Mouse (Mus musculus) telencephalon, adult 2 months (tissue): ENCODE measurements around the gene Hdac11.

Experiments
- DNase-seq: peaks from one replicate; pipeline ENCODE4 v3.0.0-alpha.2; 2011; ENCODE audit warnings: low read depth, low spot score

Hdac11 gene

DNA sequence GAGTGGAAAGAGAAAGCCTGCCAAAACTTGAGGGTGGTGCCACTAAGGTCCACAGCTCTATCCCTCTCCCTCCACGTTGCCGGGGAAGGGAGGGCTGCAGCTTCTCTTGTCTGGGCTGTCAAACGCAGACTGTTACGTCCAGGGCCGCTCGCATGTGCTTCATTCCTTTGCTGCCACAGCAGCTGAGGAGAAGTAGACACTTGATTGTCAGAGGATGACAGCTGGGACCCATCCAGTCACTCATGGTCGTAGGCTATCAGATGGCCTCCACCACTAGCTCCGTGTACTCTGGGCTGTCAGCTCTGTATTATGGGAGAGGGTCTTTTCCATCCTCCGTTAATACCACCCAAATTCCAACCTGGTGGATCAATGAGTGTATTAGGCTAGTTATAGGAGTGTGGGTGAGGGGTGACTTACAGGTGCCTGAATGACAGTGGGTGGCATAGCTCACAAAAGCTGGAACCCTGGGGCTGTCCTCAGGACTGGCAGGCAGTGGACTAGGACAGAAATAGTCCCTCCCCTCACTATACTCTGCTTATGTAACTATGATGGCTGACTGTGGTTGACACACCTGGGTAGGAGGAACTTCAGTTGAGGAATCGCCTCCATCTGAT, 19.0 kb upstream of the Hdac11 start:
- DNase-seq = no peak

DNA sequence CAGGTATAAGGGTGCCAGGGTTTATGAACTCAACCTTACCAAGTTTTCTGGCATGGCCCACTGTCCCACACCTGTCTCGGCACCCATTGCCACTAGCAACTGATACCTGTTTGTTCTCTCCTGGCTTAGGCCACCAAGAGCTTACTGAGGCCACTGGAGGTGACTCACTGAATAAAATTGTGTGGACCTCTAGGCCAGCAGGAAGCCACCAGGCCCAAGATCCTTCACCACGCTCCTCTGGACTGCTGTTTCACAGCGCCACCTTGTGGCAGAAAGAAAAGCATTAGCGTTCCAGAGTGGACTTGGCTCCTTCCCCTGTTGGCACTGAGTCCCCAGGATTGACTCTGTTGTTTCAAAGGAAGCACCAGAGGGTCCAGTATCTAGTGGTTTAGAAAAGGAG, 16.6 kb upstream of the Hdac11 start:
- no peak for DNase-seq

DNA sequence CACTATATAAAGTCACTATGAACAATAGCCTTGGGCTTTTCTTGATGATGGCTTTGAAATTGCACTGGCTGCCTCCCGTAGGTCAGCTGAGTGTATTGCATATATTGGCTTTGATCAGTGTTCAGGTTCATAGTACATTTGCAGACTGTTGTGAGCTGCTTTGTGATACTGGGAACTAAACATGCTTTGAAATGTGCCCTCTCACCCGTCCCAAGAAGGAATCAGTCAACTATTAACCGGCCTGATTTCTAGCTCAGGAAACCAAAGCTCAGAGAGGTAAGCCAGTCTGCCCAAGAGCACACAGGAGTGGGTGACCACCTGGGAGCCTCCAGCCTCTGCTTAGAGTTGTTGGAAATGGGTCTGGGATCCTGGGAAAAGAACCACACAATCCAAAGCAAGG, 11.4 kb upstream of the Hdac11 start:
- no peak for DNase-seq

DNA sequence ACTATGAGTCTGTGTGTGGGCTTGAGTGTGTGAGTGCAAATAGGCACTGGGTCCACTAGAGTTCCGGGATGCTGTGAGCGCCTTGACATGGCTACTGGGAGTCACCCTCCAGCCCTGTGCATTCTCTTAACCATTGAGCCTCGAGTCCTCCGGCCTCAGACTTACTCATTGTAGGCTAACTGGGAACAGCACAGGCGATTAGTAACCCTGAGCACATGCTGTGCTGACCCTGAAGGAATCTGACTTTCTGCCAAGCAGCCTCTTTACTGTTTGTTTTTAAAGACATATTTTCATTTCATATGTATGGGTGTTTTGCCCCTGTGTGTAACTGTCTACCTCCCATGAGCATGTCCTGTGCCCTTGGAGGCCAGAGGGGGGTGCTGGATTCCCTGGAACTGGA, 10.9 kb upstream of the Hdac11 start:
- no peak for DNase-seq

DNA sequence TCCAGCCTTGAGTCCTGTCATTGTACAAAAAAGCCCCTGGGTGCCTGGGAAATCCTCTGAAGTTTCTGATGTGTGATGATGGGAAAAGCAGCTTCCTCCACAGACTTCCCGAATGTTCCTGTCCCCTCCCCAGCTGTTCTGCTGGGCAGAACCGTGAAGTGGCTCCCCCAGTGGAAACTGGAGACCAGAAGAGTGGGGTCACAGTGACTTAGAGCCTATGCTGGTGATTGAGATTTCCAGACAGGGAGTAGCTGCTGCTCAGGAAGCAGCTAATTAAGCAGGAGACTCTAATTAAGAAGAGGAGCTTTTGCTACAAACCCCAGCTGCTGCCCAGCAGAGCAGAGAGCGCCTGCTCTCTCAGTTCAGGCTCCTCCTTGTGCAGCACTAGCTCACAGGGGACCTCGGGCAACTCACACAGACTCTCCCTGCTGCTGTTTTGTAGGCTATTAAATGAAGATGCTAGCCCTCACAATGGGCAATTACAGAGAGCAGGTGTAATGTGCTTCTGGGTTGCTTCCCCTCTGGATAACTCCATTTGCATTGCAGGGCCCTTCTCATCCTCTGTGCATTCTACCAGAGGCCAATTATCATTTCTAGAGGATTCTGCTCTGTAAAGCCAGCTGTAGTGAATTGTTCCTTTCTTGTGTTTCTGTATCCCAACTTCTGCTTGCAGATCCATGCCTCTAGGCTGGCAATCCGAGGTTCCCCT, 9.9 kb upstream of the Hdac11 start:
- no peak for DNase-seq

DNA sequence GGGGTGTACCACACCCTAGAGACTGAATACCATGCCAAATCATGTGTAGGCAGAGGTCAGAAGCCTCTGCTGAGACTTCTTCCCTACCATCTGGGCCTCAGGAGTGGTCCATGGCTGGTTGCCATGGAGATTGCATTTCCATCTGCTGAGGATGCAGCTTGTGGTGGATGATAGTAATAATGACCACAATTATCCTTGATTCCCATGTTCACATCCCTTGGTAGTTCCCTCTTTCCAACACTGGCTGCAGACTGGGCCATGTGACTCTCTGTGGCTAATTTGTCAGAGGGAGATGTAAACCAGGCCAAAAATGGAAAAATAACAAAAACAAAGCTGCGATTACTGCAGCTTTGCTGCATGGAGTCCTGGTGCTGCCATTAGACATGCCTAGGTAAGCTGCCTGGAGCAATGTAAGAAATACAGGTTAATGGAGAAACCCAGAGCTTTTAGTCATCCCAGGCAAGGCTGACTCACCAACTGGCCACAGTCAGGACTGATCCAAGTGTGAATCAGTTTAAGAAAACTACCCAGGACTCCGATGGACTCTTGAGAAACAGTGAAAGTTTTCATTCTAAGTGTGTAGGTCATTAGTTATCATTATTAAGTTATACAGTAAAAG, 9.2 kb upstream of the Hdac11 start:
- DNase-seq = no peak

DNA sequence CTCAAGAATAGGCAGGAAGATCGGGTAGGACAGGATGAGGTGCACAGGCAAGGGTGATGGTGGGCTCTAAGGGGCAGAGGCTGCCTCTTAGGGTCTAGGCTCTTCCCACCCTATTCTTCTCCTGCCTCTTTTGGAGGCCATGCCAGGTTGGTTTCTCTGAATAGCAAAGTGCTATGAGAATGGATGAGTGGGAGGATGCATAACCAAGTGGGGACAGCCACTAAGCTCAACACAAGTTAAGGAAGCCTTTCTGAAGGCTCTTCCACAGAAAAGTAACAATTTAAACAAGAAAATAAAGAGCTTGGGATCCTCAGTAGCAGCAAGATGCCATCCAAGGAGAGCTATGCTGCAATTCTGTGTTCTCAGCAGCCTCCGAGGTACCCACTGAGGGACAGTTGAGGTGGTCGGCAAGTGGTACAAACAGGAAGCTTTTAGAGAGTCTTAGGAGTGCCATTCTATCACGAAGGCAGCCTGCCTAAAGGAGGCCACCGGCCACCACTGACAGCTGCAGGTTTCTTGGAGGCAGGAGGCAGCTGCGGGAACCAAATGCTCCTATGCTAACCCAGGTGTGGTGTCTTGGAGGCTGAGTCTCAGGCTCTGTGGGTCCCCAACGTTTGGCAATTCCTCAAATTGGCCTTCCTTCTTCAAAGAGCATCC, 3.4 kb upstream of the Hdac11 start:
- no peak for DNase-seq

DNA sequence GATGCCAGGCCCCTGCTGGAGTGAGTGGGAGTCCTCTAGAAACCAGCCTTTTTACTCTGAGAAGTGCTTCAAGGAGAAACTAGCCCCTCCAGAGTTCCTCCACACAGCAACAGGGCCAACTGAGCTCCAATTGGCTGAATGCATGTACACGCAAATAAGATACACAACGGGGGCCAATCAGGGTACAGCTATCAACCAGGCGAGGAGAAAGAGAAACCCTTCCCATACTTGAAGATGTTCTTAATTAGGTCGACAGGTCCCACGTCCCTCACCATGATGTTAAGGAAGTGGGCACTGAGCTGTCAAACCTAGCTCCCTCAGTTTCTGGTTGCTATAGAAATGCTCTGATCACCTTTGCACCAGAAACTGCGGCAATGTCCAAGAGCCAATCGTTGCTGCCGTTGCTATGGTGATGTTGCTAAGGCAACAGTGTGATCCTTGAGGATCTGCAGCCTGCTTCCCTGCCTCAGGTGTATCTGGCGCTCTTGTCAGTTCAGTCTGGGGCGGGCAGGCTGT, 2.9 kb upstream of the Hdac11 start:
- DNase-seq = peak; percentile 92

DNA sequence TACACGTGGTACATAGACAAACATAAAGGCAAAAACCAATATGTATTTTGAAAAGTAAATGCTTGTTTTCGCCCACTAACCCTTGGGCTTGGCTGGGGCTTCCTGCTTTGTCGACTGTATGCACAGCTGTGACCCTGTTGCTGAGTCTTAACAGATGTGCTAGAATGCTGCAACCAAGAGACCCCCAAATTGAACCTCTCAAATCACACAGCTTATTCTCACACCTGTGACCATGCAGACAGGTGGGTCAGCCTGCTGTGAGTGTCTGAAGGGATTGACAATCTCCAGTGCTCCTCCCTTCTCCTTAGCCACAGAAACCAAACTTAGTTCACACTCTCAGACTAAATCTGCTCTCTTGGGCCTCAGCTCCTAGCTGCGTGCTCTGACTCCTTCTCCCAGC, 1.8 kb upstream of the Hdac11 start:
- DNase-seq = no peak

DNA sequence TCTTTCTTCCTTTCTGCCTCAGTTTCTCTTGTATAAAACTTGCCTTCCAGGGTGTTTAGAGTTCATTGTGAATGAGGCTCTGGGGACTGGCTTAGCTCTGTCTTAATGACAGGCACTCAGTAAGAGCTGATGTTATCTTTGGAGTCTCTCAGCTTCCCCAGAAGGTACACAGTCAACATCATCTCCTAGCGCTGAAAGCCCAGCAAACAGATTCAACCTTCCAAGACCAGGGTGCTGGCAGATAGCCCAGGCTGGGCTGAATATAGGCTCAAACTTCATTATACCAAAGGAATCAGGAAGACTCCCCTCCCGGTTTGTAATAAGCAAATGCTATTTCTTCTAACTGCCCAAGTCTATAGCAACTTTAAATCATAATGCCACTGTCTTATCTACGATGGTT, 1.2 kb upstream of the Hdac11 start:
- no peak for DNase-seq

DNA sequence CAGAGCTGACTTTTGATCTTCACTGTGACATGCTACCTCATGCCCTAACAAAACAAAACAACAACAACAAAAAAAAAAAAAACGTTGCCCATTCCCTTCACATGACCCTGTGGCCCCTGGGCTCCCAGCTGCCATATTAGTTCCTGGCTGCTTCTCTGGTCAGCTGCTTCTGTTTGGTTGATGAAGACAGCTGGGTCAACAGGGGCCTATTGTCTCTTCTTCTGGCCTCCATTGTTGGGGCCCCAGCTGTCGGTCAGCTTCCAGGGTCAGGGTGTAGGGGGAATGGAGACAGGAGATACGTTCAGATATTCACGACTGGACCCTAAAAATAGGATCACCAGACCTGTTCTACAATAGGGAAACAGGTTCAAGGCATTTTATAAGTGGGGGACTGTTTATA, 403 bp upstream of the Hdac11 start:
- DNase-seq = no peak

DNA sequence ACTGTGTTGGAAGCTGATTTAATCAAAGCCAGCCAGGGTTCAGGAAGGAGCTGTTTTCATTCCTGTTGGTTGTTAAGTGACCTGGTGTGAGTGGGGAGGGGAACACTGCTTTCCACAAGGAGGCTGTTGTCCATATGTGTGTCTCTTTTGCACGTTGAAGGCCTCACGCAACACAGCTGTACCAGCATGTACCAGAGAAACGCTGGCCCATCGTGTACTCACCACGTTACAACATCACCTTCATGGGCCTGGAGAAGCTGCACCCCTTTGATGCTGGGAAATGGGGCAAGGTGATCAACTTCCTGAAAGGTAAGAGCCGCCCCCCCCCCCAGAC, 739 bp downstream of the Hdac11 start:
- DNase-seq = no peak

DNA sequence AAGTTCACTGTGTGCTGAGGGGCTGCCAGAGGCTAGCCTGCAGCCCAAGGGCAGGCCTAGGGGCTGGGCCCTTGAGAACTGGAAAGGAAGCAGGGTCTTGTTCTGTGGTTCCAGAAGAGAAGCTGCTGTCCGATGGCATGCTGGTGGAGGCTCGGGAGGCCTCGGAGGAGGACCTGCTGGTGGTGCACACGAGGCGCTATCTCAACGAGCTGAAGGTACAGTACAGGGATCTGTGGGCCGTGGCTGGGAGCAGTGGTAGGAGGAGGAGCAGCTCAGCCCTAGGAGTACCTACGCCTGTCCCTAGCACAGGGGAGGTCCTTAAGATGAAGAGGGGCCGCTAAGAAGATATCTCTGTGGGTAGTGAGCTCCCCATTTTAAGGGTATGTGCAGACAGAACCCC, 2.6 kb downstream of the Hdac11 start:
- no peak for DNase-seq

DNA sequence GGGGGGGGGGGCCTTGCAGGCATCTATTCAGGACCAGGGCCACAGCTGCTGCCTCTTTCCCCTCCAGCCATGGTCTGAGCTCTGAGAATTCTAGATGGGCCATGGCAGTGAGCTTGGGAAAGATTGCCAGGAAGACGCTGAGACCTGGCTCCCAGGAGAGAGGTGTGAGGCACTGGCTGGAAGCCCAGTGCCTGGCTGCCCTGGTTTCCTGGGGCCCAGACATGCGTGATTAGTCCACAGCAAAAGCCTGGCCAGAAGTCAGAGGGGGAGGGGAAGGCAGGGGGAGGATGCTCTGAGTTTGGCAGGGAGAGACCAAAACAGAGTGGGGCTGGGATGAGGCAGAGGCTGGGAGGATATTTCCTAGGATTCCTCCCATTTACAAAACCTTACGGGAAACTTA, 3.9 kb downstream of the Hdac11 start:
- DNase-seq = no peak

DNA sequence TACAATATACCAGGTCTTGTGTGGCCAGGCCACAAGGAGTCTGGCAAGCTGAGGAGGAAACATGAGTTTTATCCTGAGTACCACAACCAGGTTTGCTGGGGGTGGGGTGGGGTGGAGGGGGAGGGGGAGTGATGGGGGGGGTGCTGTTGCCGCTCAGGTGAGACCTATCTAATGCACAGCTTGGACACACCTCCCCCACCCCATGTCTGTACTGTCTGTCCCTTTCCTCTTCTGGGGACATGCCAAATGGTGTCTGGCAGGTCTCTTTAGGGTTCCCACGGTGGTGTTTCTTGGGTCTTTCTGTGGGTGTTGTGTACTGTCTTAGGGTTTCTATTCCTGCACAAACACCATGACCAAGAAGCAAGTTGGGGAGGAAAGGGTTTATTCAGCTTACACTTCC, 4.5 kb downstream of the Hdac11 start:
- no peak for DNase-seq

DNA sequence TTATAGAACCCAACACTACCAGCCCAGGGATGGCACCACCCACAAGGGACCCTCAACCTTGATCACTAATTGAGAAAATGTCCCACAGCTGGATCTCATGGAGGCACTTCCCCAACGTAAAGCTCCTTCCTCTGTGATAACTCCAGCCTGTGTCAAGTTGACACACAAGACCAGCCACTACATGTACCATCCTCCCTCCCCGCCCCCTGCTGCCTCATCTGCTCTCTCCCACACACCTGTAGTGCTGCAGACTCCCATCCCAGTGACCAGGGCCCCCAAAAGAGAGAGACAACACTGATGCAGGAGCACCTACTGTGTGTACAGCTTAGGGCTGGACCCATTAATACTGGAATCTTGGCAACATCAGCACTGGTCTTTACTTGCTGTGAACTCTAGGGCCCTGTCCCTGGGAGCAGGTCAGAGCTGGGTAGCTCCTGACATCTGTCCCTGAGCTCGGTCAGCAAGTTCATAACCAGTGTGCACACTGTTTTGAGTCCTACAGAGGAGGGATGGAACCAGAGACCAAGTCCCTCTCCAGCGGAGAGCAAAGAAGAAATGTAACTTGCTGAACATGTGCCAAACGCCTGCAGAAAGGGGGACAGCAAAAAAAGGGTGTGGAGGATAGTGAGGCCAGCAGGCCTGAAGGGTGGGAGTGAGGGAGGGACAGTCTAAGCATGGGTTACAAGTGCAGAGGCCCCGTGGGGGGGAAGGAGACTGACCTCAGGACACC, 5.2 kb downstream of the Hdac11 start:
- no peak for DNase-seq

DNA sequence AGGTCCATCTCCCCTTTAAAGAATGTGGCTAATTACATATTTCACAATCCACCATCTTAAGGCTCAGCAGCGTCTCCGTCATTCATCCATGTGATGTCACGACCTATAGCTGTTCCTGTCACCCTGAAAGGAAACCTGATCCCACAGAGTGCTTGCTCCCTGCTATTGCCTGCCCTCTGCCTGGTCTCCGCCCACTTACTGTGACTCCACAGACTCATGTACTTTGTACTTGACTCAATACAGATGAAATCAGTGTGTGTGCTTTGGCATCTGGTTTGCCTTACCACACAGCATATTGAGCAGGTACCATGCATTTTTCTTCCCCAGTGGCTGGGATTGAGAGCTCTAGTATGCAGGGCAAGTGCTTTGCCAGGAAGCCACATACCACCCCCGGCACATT, 5.8 kb downstream of the Hdac11 start:
- DNase-seq = no peak

DNA sequence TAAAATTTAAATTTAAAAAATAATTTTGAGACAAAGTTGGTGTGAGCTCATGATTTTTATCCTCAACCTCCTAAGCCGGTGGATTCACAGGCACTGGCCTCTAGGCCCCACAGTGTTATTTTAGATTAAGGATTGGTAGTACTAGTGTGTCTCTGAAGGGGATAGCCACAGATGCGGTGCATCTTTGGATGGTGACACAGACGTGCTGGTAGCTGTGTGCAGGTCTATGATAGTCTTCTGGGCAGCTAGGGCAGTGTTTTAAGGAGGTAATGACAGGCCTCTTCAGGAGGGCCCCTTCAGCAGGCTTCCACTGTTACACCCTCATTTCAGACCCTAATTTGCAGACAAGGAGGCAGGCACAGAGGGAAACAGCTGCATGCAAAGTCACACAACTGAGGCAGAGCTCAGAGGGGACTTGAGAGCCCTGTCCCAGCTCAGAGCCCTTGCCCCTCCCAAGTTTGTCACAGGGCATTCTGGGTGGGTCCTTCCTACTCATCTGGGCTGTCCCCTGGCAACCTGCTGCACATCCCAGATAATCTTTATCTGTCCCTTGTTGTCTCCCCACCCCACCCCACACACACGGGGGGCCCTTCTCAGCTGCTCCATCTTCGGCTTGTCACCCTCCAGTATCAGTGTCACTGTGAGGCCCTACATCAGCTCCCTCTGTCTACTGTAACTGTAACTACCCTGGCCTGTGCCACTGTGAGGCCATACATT, 6.9 kb downstream of the Hdac11 start:
- no peak for DNase-seq

DNA sequence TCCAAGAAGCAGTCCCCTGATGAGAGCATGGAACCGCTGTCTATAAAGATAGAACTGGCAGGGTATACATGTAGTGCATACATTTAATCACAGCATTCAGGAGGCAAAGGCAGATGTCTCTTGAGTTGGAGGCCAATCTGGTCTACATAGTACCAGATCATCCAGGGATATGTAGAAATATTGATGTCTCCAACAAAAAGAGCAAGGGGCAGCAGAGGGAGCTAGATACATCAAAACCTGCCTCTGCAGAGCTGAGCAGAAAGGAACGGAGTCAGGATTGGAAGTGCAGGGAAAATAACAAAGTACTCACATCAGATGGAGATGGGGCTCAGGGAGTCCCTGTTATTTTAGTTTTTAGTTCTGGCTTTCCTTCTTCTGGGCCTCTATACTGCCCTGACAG, 8.1 kb downstream of the Hdac11 start:
- DNase-seq = no peak

DNA sequence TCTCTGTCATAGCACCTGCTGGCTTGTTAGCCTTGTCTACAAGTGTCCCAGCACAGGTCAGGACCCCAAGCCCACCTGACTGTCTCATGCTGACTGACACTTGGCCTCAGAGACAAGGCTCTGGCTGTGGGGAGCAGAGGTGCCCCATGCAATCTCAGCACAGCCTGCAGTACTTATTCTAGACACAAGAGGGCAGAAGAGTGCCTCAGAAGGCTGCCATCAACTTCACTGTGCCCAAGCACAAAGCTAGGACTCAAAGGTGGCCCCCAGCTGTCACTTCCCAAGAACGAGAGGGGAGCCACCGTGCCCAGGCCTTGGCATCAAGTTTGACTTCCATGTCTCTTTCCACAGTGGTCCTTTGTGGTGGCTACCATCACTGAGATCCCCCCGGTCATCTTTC, 8.7 kb downstream of the Hdac11 start:
- DNase-seq = no peak

DNA sequence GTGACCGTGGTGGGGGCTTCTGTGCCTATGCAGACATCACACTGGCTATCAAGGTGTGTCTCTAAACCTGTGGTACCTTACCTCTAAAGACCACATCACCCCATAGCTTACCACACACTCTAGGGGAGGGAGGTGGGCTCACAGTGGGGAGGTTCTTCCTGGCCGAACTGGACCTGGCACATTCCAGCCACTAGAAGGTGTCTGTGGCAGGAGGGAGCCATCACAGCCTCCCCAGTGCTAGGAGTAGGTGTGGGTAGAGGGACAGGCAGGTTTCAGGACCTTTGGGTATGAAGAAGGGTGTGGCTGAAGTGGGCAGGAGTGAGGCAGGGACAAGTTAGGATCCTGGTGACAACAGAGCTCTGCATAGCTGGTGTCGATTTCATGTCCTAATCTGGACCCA, 11.4 kb downstream of the Hdac11 start:
- no peak for DNase-seq
